Mouse (Mus musculus) ES-Bruce4 (cell line): ENCODE measurements at regions not wholly inside any gene's neighbourhood (a gene's known extent, or its start where the extent isn't known, plus 50 kb on each side); places are given as distances from the start of the nearest gene placed in this dataset.

Experiments used
- H3K27ac ChIP-seq: 2 replicates; pipeline ENCODE4 v1.5.1; 2012; ENCODE audit warnings: low read length, inconsistent platforms; ENCODE audit not compliant: insufficient read depth
- H3K27me3 ChIP-seq: 2 replicates; pipeline ENCODE4 v1.6.1; 2012; ENCODE audit warnings: mild to moderate bottlenecking, low read length, inconsistent platforms; ENCODE audit not compliant: control insufficient read depth, poor library complexity, insufficient read depth, severe bottlenecking
- H3K36me3 ChIP-seq: 2 replicates; pipeline ENCODE4 v1.6.1; 2012; ENCODE audit warnings: inconsistent platforms, mild to moderate bottlenecking, low read length, moderate library complexity; ENCODE audit not compliant: control insufficient read depth, poor library complexity, insufficient read depth, severe bottlenecking
- H3K4me1 ChIP-seq: one replicate; pipeline ENCODE4 v1.8.1; 2011; ENCODE audit warnings: low read length; ENCODE audit not compliant: control insufficient read depth, insufficient read depth
- H3K4me3 ChIP-seq: 2 replicates; pipeline ENCODE4 v1.5.1; 2011; ENCODE audit warnings: low read depth, mild to moderate bottlenecking, low read length
- H3K9ac ChIP-seq: 2 replicates; pipeline ENCODE4 v1.6.1; 2012; ENCODE audit warnings: low read depth, mild to moderate bottlenecking, inconsistent platforms; ENCODE audit not compliant: poor library complexity, severe bottlenecking
- H3K9me3 ChIP-seq: replicated peaks from 2 replicates; pipeline ENCODE4 v1.6.1; 2012; ENCODE audit warnings: mild to moderate bottlenecking, low read length, inconsistent platforms; ENCODE audit not compliant: control insufficient read depth, poor library complexity, insufficient read depth, severe bottlenecking
- CTCF ChIP-seq: IDR thresholded peaks from one replicate; pipeline ENCODE4 v1.8.1; 2011; ENCODE audit warnings: low read depth, low read length
- EP300 ChIP-seq: IDR thresholded peaks from 2 replicates; pipeline ENCODE4 v1.6.1; 2011; ENCODE audit warnings: low read depth, low read length; ENCODE audit not compliant: insufficient read depth
- POLR2A ChIP-seq: IDR thresholded peaks from one replicate; pipeline ENCODE4 v1.8.1; 2011; ENCODE audit warnings: low read length; ENCODE audit not compliant: insufficient read depth

DNA sequence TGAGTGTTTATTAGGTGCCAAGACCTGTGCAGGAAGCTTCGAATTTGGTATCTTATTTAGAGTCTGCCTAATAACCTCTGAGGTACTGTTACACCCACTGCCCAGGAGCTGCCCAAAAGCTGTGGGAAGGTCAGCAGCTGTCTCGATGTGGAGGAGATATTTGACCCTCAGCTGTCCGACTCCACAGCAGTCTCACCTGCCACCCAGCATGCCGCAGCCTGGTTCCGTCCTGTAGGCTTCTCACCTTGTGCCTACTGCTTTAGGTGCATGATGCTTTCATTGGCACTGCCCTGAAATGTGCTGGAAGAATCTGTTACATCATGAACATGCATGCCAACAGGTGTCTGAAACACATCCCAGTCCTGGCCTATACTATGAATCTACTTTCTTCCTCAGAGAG, 444.9 kb upstream of the Gm765 start:
- Histone ChIP-seq H3K4me3 (no peak overlapping the region), H3K27me3 (no peaks in the 10 kb centered on the region), H3K9ac (no peak overlapping the region), H3K4me1 (no peaks in the 10 kb centered on the region), H3K36me3 (no peaks in the 10 kb centered on the region), H3K27ac (no peak overlapping the region), H3K9me3 (no peaks in the 10 kb centered on the region)
- TF ChIP-seq EP300 (no peak), CTCF (no peak), POLR2A (no peak)

GRCm38 (mm10) chr6:98782074-98782473, 439.5 kb upstream of the Gm765 start:
- no peak overlapping the region for H3K4me3 ChIP-seq

GRCm38 (mm10) chr6:98775780-98776179, 433.2 kb upstream of the Gm765 start:
- H3K9me3 ChIP-seq: no peaks in the 10 kb centered on the region
- no peak overlapping the region for H3K4me3 ChIP-seq

More at GRCm38 (mm10) chr6:98782074-98782473, 439.5 kb upstream of the Gm765 start:
- no peak for TF ChIP-seq POLR2A
- TF ChIP-seq EP300: no peak
- TF ChIP-seq CTCF: no peak
- no peak overlapping the region for H3K27ac ChIP-seq
- H3K36me3 ChIP-seq: no peaks in the 10 kb centered on the region
- no peak overlapping the region for H3K9ac ChIP-seq
- no peaks in the 10 kb centered on the region for H3K9me3 ChIP-seq
- no peaks in the 10 kb centered on the region for H3K4me1 ChIP-seq
- no peaks in the 10 kb centered on the region for H3K27me3 ChIP-seq

DNA sequence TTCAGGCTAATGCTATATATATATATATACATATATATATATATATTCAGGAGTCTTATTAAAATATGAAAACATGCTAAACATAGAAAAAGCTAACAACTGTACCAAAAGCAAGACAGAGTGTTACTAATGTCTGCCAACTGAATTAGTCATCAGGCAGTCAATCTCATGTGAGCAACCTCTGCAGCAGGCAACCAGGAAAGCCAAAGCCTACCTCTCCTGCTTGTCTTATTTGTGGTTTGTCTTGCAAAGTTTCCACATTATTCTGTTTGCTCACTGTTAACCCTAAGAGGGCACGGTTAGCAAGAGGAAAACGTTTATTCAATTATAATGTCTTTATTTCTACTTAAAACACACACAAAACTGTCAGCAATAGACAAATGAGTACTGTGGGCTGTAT, 427.4 kb upstream of the Gm765 start:
- Histone ChIP-seq H3K4me3 (no peak overlapping the region), H3K27me3 (no peaks in the 10 kb centered on the region), H3K36me3 (no peaks in the 10 kb centered on the region), H3K27ac (no peak overlapping the region), H3K4me1 (no peaks in the 10 kb centered on the region), H3K9me3 (no peaks in the 10 kb centered on the region), H3K9ac (no peak overlapping the region)
- no peak for TF ChIP-seq CTCF
- no peak for TF ChIP-seq EP300
- no peak for TF ChIP-seq POLR2A

More at GRCm38 (mm10) chr6:98775780-98776179, 433.2 kb upstream of the Gm765 start:
- H3K36me3 ChIP-seq: no peaks in the 10 kb centered on the region
- TF ChIP-seq POLR2A: no peak
- H3K4me1 ChIP-seq: no peaks in the 10 kb centered on the region
- H3K9ac ChIP-seq: no peak overlapping the region
- no peaks in the 10 kb centered on the region for H3K27me3 ChIP-seq
- H3K27ac ChIP-seq: no peak overlapping the region

DNA sequence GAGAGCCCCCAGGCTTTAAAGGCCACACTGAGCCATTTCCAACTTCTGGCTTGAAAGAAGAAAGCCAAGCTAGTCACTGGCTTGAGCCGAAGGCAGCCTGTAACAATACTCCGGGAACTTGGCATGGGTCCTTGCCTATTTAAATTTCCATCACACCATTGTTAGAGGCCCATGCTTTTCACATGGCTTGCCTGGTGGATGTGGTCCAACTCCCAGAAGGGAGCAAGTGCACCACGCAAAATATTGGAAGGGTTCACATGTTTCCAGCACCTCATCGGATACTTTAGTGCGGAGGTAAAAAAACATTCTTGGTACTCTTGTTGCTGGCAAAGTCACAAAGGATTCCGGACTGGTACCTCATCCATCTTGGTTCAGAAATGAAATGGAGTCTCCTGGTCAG, 426.8 kb upstream of the Gm765 start:
- Histone ChIP-seq H3K4me3 (no peak overlapping the region), H3K27me3 (no peaks in the 10 kb centered on the region), H3K27ac (no peak overlapping the region), H3K4me1 (no peaks in the 10 kb centered on the region), H3K9me3 (no peaks in the 10 kb centered on the region), H3K9ac (no peak overlapping the region), H3K36me3 (no peaks in the 10 kb centered on the region)
- TF ChIP-seq EP300 (no peak), POLR2A (no peak), CTCF (no peak)

GRCm38 (mm10) chr6:98767858-98768336, 425.3 kb upstream of the Gm765 start:
- no peak overlapping the region for H3K27ac ChIP-seq
- no peak for TF ChIP-seq CTCF
- no peaks in the 10 kb centered on the region for H3K4me1 ChIP-seq
- no peak overlapping the region for H3K4me3 ChIP-seq
- no peak overlapping the region for H3K9ac ChIP-seq
- no peaks in the 10 kb centered on the region for H3K9me3 ChIP-seq
- no peaks in the 10 kb centered on the region for H3K27me3 ChIP-seq
- H3K36me3 ChIP-seq: no peaks in the 10 kb centered on the region
